Mouse (Mus musculus) layer of hippocampus, postnatal 10 days (tissue): Measurements from ENCODE around the gene Chd9. TPM values are rescaled to one million over a fixed set of nuclear protein-coding genes. Genes with fewer than 3 reads are reported as not detected.

ENCODE experiments used
- DNase-seq, 2 experiments: peaks; one replicate each; pipeline ENCODE4 v3.0.0; 2021; ENCODE audit warnings: low spot score in 2 of 2
- total RNA-seq, 2 experiments: library from RNA; stranded (reverse); gene quantifications; 2 replicates each; pipeline ENCODE4 v1.2.3; 2021

The Chd9 gene
- total RNA-seq, 2 experiments from 2014 or later: 169 to 181 TPM

- DNase-seq: no peak
These were observed 9.3 kb downstream of the Chd9 start for GRCm38 (mm10) chr8:90837440-90837839.

GRCm38 (mm10) chr8:90839725-90840714 lies 11.9 kb downstream of the Chd9 start:
- no peak for DNase-seq

GRCm38 (mm10) chr8:90841321-90841720 lies 13.2 kb downstream of the Chd9 start:
- DNase-seq: no peak

- DNase-seq: no peak
These were observed 15.0 kb downstream of the Chd9 start for GRCm38 (mm10) chr8:90843127-90843526.

- no peak for DNase-seq
These were observed 16.2 kb downstream of the Chd9 start for GRCm38 (mm10) chr8:90844179-90844967.

GRCm38 (mm10) chr8:90847980-90848379 lies 19.8 kb downstream of the Chd9 start:
- no peak for DNase-seq

- peak in 1 of 2 experiments; percentile 44 for DNase-seq
These were observed 21.4 kb downstream of the Chd9 start for GRCm38 (mm10) chr8:90849462-90850050.

- no peak for DNase-seq
These were observed 23.4 kb downstream of the Chd9 start for GRCm38 (mm10) chr8:90851544-90851943.

- DNase-seq: no peak
These were observed 26.0 kb downstream of the Chd9 start for GRCm38 (mm10) chr8:90853971-90854670.

GRCm38 (mm10) chr8:90854671-90855161 lies 26.6 kb downstream of the Chd9 start:
- no peak for DNase-seq

- DNase-seq: no peak
These were observed 28.0 kb downstream of the Chd9 start for GRCm38 (mm10) chr8:90856171-90856570.

GRCm38 (mm10) chr8:90856952-90857351 lies 28.8 kb downstream of the Chd9 start:
- no peak for DNase-seq

- DNase-seq: no peak
These were observed 29.9 kb downstream of the Chd9 start for GRCm38 (mm10) chr8:90858071-90858470.

GRCm38 (mm10) chr8:90861266-90861944 lies 33.3 kb downstream of the Chd9 start:
- DNase-seq: peak; percentile 70 to 77

- peak; percentile 54 to 63 for DNase-seq
These were observed 33.9 kb downstream of the Chd9 start for GRCm38 (mm10) chr8:90862038-90862437.

- no peak for DNase-seq
These were observed 38.9 kb downstream of the Chd9 start for GRCm38 (mm10) chr8:90867061-90867460.

- DNase-seq: no peak
These were observed 39.8 kb downstream of the Chd9 start for GRCm38 (mm10) chr8:90867911-90868310.

- no peak for DNase-seq
These were observed 40.2 kb downstream of the Chd9 start for GRCm38 (mm10) chr8:90868334-90868733.

- DNase-seq: peak; percentile 68 to 78
These were observed 41.1 kb downstream of the Chd9 start for GRCm38 (mm10) chr8:90869071-90869919.
